Mouse (Mus musculus) splenic B cell, adult 2 months (primary cell): ENCODE results near the gene Apopt1.
A peak's percentile ranks its signal among the peaks of the same experiment; 100 is the strongest.

ENCODE experiments used
- DNase-seq: peaks from one replicate; pipeline ENCODE4 v3.0.0-alpha.2; 2011; ENCODE audit warnings: low read depth, low spot score
- H3K27me3 ChIP-seq: 2 replicates; pipeline ENCODE4 v1.6.1; 2012; ENCODE audit warnings: mild to moderate bottlenecking, low read length, moderate library complexity, mixed read lengths; ENCODE audit not compliant: control insufficient read depth, poor library complexity, insufficient read depth, severe bottlenecking
- H3K36me3 ChIP-seq: 2 replicates; pipeline ENCODE4 v1.6.1; 2012; ENCODE audit warnings: mild to moderate bottlenecking, low read length, moderate library complexity, mixed read lengths; ENCODE audit not compliant: control insufficient read depth, poor library complexity, insufficient read depth, severe bottlenecking

Apopt1 gene

DNA sequence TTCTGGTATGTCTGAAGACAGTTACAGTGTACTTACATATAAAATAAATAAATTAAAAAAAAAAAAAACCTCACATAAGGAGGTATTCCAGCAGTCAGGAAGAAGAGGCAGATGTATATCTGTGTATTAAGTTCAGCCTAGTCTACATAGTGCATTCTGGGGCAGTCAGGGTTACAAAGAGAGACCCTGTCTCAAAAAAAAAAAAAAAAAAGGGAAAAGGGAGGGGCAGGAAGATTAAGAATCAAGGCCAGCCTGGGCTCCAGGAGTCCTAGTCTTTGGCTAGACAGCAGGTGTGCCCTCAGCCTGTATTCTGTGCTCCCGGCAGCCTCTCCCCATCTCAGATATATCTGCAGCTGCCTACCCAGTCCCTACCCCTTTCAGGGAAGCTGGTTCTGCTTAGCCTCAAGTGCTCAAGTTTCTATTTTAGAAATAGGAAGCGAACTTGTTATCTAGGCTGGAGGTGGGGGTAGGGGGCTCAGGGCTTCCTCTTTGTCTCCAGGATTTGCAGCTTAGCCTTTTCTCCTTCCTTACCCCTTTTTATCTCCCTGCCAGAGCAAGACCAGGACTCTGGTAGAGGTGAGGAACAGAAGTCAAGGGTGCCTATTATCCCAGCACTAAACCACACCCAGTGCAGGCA is 38.1 kb upstream of the Apopt1 start:
- Histone ChIP-seq H3K36me3 (no peaks in the 10 kb centered on the region), H3K27me3 (no peaks in the 10 kb centered on the region)
- no peak for DNase-seq

DNA sequence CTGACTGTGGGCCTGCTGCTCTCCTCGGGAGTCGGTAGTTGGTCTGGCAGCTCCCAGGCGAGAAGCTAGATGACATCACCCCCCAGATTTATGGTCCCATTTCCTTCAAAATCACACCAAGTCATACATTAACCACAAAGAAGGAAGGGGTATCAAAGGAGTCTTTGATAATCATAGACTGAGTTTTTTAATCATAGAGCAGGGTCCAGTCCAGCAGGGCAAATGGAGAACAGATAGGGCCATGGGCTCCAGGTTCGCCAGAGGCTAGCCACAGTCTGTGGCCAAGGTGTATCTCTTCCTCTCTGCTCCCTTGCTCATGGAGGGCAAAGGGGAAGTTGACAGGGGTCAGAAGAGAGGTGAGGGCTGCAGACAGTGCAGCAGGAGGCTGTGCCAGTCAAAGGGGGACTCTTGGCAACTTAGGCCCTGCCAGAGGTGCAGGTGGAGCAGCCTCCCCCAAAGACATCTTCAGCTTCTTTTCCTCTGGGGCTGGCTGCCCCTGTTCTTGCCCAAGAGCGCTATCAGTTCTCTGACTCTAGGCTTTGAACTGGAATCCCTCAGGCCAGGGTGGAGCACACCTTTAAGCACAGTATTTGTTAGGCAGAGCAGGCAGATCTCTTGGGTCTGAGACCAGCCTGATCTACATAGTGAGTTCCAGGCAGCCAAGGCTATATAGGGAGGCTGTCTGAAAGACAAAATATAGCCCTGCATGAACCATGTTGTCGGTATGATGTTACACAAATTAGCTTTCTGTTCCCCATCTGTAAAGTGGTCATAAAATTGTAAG is 37.1 kb upstream of the Apopt1 start:
- no peak for DNase-seq
- Histone ChIP-seq H3K36me3 (no peaks in the 10 kb centered on the region), H3K27me3 (no peaks in the 10 kb centered on the region)

DNA sequence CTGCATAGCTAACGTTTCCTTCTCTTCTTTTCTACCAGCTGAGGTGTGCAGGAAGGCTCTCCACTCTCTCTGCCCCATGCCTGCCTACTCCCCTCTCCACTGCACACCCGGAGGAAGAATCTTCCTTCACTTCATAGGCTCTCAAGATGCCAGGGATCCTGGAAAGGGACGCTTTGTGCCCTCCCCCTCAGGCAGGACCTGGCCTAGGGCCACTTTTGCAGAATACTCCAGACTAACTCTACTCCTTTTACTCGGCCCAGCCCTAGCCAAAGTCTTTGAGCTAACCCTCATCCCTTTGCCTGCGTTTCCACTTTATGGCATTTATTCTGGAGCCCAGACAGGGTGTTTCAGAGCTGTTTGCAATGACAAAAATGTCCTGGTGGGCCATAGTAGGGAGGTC is 35.6 kb upstream of the Apopt1 start:
- no peaks in the 10 kb centered on the region for H3K36me3 ChIP-seq
- no peak for DNase-seq
- H3K27me3 ChIP-seq = no peaks in the 10 kb centered on the region

DNA sequence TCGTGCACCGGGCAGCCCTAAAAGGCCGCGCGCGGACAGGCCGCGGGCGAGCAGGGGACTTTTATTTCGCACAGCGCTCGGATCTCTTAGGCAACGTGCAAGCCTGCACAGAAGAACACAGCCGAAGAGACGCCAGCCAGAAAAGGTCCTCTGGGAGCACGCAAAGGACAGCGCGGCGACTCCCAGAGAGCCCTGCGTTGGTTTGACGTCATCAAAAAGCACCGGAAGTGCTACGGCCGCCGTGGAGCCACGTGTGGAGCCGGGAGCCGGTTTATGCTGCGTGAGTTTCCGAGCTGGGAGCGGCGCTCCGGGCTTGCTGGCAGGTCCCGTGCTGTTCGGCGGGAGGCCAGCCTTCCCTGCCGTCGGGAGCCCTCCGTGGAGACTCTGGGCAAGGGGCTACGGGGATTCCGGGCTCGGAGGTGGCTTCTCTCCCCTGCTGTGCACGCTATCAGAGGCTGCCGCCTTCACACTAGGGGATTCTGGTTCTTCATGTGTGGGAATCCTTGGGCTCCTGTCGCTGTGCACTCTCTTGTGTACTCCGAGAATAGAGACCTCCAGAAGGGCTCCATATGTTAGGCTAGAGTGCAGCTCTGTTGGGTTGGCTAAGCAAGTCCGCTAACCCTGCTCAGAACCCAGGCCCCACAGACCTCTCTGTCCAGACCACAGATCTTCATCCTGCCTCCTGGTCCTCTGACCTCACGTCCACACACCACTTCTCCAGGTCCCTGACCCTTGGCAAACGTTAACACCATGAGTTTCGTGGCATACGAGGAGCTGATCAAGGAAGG is 35.0 kb upstream of the Apopt1 start, which contains the start of gene Trmt61a:
Gene Trmt61a (plus strand): TSS at position 224 of the 788 bp plus-strand sequence.
- H3K36me3 ChIP-seq = no peaks in the 10 kb centered on the region; the same call in 1 of the 2 replicates
- peak; percentile 93 for DNase-seq
- H3K27me3 ChIP-seq = no peaks in the 10 kb centered on the region

DNA sequence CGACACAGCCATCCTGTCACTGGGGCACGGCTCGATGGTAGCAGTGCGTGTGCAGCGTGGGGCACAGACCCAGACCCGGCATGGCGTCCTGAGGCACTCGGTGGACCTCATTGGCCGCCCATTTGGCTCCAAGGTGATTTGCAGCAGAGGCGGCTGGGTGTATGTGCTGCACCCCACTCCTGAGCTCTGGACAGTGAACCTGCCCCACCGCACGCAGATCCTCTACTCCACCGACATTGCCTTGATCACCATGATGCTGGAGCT is 34.5 kb upstream of the Apopt1 start:
- no peaks in the 10 kb centered on the region for H3K27me3 ChIP-seq
- DNase-seq = no peak
- no peaks in the 10 kb centered on the region; the same call in 1 of the 2 replicates for H3K36me3 ChIP-seq

DNA sequence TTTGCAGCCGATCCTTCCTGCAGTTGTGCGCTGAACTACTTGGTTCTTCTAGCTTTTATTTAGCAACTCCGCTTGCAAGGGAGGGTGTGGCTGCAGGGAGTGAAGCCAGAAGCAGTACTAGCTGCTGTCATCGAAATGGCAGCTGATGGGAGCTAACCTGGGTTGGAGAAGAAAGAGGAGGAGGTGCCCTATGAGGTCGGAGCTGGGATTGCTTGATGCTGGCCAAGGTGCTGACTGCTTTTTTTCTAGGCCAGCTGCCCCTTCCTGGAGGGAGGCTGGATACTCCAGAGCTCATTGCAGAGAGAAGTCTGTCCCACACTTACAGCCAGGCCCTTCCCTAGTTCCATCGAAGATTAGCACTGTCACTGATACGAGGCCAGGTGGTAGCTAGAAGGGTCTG is 34.1 kb upstream of the Apopt1 start:
- no peak for DNase-seq
- no peaks in the 10 kb centered on the region; the same call in 1 of the 2 replicates for H3K36me3 ChIP-seq
- H3K27me3 ChIP-seq = no peaks in the 10 kb centered on the region

DNA sequence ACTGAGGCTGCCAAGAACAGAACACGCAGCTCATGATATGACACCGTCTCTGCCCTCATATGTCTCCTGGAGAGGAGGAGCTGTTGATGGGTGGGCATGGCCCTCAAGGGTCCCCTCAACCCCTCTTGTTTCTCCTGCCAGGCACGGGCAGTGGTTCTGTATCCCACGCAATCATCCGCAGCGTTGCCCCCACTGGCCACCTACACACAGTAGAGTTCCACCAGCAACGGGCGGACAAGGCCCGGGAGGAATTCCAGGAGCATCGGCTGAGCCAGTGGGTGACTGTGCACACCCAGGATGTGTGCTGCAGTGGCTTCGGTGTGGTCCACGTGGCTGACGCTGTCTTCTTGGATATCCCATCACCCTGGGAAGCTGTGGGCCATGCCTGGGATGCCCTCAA is 32.4 kb upstream of the Apopt1 start:
- Histone ChIP-seq H3K27me3 (no peaks in the 10 kb centered on the region), H3K36me3 (no peaks in the 10 kb centered on the region; the same call in 1 of the 2 replicates)
- DNase-seq = no peak

DNA sequence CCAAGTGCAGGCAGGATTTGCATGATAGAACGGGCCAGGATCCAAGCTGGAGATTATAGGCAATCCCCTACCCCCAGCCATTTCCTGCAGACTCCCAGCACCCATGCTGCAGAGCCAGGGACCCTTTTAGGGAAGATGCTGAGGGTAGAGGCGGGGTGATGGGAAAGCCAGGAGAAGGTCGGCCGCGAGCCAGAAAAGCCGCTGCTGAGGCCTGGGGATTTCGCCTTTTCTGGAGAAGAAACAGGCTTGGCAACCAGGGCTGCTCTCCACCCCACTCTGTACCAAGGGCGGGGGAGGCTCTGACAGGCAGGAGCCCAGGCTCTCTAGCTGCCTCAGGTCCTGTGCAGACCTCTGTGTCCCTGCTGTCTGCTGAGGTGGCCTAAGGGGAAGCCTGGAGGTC is 31.8 kb upstream of the Apopt1 start:
- no peak for DNase-seq
- H3K27me3 ChIP-seq = no peaks in the 10 kb centered on the region
- no peaks in the 10 kb centered on the region; the same call in 1 of the 2 replicates for H3K36me3 ChIP-seq

DNA sequence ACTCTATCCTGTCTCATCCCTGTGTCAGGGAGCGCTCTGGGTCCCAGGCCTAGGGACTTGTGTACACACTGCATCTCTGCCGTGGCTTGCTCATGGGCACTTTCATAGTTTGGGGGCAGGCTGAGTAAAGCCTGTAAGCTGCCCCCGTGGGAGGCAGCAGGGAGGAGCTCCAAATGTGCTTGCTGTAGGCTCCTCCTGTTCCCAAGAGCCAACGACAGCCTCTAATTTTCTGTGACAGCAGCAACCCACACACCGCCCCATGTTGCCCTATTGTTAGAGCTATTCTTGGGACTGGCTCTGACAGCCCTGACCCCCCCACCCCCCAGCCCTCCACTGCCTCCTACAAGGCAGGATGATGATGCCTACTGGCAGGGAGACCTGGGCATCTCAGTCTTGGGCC is 31.1 kb upstream of the Apopt1 start:
- Histone ChIP-seq H3K36me3 (no peaks in the 10 kb centered on the region; the same call in 1 of the 2 replicates), H3K27me3 (no peaks in the 10 kb centered on the region)
- no peak for DNase-seq

DNA sequence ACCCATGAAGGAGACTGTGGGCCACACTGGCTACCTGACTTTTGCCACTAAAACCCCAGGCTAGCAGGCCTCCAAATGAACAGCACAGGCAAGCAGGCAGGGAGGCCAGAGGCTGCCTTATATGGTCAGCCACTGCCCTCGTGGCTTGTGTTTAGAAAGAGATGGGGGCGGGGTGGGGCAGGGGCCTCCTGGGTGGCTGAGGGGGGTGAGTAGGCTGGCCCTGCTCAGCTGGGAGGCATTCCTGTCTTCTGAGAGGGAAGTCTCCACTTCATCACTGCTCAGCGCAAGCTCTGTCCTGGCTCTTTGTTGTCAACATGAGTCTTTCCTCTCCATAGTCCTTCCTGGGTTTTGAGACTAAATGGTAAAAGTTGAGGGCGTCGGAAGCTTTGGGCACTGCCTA is 30.3 kb upstream of the Apopt1 start:
- Histone ChIP-seq H3K27me3 (no peaks in the 10 kb centered on the region), H3K36me3 (no peaks in the 10 kb centered on the region; the same call in 1 of the 2 replicates)
- no peak for DNase-seq

DNA sequence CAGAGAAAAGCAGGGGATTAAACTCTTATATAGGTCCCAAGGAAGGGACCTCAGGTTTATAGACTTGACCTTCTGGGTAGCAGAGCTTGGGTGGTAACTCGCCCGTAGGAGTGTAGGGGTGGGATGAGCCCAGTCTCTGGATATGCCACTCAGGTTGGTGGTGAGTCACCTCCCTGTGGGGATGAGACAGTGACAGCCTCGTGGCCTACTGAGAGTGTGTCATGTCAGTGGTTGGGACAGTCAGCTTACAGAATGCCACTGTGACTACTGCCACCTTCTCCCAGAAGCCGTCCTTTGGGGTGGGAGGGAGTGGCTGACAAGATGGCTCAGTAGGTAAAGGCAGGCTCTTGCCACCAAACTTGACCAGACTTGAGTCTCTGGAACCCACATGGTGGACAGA is 26.7 kb upstream of the Apopt1 start:
- H3K36me3 ChIP-seq = no peaks in the 10 kb centered on the region; the same call in 1 of the 2 replicates
- H3K27me3 ChIP-seq = no peaks in the 10 kb centered on the region
- no peak for DNase-seq

DNA sequence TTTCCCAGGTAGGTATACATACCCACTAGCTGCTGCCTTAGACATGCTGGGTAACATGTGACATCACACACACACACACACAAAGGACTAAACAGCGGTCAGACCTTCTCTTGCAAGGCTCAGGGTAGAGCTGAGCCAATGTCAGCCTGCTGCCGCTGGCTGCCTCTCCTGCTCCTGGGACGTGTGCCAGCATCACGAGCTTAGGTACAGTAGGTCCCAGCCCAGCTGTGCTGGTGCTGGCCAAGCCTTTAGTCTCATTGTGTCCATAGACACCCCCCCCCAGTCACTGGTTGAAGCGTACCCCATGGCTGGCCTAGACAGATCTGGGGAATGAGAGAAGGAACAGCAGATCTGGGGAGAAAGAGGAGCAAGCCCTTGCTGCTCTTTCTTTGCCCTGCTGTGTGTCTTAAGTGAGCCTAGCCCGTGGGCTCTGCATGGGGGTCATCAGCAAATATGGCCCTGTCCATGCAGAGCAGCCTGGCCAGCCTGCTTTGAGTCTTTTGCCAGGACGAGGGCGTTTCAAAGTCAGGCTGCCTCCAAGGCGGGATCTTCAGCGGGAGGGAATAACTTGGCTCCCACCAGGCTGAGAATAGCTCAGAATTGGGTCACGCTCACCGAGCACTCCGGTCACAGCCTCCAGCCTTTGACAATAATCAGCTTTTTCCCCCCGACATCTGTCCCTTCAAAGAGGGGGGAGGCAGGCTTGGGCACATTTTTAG is 25.6 kb upstream of the Apopt1 start:
- DNase-seq = no peak
- no peaks in the 10 kb centered on the region; the same call in 1 of the 2 replicates for H3K36me3 ChIP-seq
- no peaks in the 10 kb centered on the region for H3K27me3 ChIP-seq

DNA sequence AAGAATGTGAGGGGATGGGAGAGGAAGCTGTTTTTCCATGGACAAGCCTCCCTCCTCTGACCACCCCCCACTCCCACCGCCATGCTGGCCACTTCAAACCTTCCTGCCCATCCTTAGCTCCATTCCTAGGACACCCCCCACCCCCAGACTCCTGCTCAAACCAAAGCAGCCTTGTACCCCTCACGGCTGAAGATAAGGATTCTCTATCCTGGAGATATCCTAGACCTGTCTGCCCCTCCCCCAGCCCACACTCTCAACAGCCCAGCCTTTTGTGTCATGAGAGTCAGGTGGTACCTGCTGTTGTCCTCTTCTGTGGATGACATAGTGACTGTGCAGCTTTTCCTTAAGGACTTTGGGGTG is 25.0 kb upstream of the Apopt1 start:
- Histone ChIP-seq H3K27me3 (no peaks in the 10 kb centered on the region), H3K36me3 (no peaks in the 10 kb centered on the region; the same call in 1 of the 2 replicates)
- DNase-seq = no peak

DNA sequence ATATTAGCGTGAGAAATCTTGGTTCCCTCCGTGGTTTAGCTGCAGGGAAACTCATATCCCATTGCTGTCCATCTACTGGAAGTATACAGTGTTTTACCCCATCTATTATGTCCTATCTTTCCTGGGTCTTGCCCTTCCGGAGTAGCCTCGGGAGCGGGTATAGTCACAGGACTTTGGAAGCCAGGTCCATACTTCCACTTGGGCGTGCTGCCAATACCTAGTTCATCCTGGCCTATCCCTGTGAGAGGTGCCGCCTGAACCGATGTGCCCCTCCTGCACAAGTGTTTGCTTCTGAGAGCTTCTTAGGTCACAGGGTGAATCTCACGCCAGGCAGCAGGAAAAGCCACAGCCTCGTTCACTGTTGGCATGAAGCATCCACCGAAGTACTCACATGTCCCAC is 23.6 kb upstream of the Apopt1 start:
- Histone ChIP-seq H3K27me3 (no peaks in the 10 kb centered on the region), H3K36me3 (no peaks in the 10 kb centered on the region)
- DNase-seq = no peak
